Mouse (Mus musculus): ENCODE data around the gene Myh15. TPM values are rescaled to one million over a fixed set of nuclear protein-coding genes. Genes with fewer than 3 reads are reported as not detected.
"Not testable (repeated sequence)": the region's sequence is repeated elsewhere in the genome, so short reads cannot be mapped to it uniquely, and the experiment has no call there.

The Myh15 gene
- polyA plus RNA-seq, 1 experiment from 2014 or later = 0.05 TPM

DNA sequence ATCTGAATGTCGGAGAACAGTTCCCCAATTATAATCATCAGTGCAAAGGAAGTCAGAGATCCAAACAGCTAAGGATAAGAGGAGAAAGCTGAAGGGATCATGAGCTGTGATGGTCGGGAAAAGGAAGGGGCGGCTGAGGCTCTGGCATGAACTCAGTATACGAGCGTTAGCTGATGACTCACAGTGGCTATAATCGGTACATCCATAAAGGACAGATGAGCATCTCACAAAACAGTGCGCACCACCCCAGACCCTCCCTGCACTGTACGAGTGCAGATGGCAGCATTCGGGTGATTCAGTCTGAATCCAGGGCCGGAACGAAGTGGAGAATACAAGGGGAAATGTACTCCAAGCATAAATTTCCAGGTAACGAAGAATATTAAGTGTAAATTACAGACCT, 110.0 kb downstream of the Myh15 start:
- 93% methylated on average over 12 of the region's 12 CpGs for WGBS

DNA sequence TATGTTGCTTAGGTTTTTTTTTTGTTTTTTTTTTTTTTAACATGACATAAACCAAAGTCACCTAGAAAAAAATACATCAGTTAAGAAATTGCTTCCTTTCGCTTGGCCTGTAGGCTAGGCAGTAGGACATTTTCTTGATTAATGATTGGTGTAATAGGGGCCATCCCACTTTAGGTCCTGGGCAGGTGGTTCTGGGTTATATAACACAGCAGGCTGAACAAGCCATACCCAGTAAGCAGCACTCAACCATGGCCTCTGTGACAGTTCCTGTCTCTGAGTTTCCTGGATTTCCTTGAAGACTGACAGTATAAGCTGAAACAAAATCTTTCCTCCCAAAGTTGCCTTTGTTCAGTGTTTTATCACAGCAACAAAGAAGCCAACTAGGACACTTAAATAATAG, 117.8 kb downstream of the Myh15 start:
- Histone ChIP-seq H3K36me3 (replicated peaks) (no peaks in the 10 kb centered on the region), H3K9me3 (0 out of 2 replicates have a peak, but pooled peaks cover 1% of the 10 kb centered on the region), H3K4me1 (no peaks in the 10 kb centered on the region), H3K27ac (replicated peaks) (no peak overlapping the region), H3K4me3 (no peak overlapping the region), H3K27me3 (replicated peaks; ENCODE audit: low read depth, poor library complexity, severe bottlenecking) (no peaks in the 10 kb centered on the region)
- DNase-seq (ENCODE audit: low spot score) = no peak
- 90% methylated on average over 1 of the region's 1 CpGs for WGBS

More for the DNA sequence above, 110.0 kb downstream of the Myh15 start:
- H3K27ac ChIP-seq (replicated peaks) = no peak overlapping the region
- H3K27me3 ChIP-seq (replicated peaks; ENCODE audit: low read depth, poor library complexity, severe bottlenecking) = no peaks in the 10 kb centered on the region
- no peaks in the 10 kb centered on the region for H3K9me3 ChIP-seq
- no peak overlapping the region for H3K4me3 ChIP-seq
- H3K4me1 ChIP-seq = no peaks in the 10 kb centered on the region
- no peaks in the 10 kb centered on the region for H3K36me3 ChIP-seq (replicated peaks)
- DNase-seq (ENCODE audit: low spot score) = no peak

DNA sequence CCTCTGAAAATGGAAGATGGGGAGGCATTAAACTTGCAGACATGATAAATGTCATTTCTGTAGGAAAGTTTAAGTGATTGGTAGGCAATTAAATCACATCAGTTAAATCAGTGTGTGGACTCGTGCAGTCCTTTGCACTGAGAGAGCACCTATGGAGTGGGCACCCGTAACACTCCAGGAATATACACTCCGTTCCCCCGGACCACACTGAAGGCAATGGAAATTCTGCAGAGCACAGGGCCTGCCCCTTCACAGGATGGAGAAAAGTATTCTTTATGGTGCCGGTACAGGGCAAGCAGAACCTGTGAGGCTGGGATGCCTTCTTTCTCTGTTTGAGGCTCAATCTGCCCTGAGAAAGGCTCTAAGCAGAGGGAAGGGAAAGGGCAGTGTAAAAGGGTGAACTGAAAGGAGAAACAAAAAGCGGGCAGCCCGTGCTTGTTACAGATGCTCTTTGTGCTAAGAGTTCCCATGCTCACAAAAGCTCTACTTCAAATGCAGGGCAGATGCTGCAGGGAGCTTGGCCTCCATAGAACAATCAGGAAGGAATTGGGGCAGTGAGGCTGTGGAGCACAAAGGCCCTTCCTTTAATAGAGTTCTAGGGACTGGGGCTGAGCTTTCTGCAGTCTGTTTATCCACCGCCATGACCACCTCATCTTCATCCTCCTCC, 118.6 kb downstream of the Myh15 start:
- Histone ChIP-seq H3K36me3 (replicated peaks) (no peaks in the 10 kb centered on the region), H3K4me3 (no peak overlapping the region), H3K27me3 (replicated peaks; ENCODE audit: low read depth, poor library complexity, severe bottlenecking) (no peaks in the 10 kb centered on the region), H3K27ac (replicated peaks) (no peak overlapping the region), H3K4me1 (no peaks in the 10 kb centered on the region), H3K9me3 (0 out of 2 replicates have a peak, but pooled peaks cover 1% of the 10 kb centered on the region)
- 76% methylated on average over 8 of the region's 8 CpGs for WGBS
- DNase-seq (ENCODE audit: low spot score) = no peak

DNA sequence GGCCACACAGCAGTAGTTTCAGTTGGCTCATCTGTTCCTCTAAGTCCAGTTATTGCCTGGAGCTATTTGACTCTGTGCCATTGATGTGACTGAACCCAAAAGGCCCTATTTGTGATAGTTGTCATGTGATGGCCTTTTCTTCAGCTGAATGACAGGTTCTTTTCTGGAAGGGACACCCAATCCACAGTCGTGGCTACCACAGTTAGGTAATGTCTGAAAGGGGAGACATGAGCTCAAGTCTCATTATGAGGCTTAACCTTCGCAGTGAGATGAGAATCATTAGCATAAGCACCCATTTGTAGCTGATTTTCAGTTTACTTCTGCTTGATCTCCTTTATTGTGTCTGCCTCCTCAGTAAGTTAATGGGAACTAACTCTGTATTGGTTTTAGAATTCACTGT, 136.2 kb downstream of the Myh15 start:
- Histone ChIP-seq H3K36me3 (replicated peaks) (no peaks in the 10 kb centered on the region), H3K9me3 (no peaks in the 10 kb centered on the region), H3K27ac (replicated peaks) (no peak overlapping the region), H3K4me3 (no peak overlapping the region), H3K27me3 (replicated peaks; ENCODE audit: low read depth, poor library complexity, severe bottlenecking) (no peaks in the 10 kb centered on the region), H3K4me1 (0 out of 2 replicates have a peak, but pooled peaks cover 6% of the 10 kb centered on the region)
- no peak for DNase-seq (ENCODE audit: low spot score)
- 52% methylated on average over 2 of the region's 2 CpGs for WGBS

DNA sequence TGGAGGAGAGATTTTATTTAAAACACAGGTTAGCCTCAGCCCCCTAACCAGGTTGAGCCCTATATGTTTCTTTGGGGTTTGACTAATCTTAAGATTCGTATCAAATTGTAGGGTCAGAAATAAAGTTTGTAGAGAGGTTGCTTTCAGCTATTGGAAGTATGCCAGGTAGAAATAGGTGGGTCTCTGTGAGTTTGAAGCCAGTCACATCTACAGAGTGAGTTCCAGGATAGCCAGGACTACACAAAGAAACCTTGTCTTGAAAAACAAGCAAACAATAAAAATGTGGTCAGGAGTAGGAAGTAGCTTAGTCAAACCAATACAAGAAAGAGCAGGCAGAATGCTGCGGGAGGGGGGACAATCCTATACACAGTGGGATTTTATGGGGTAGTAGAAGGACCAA, 136.7 kb downstream of the Myh15 start:
- H3K27me3 ChIP-seq (replicated peaks; ENCODE audit: low read depth, poor library complexity, severe bottlenecking) = no peaks in the 10 kb centered on the region
- WGBS = 92% methylated on average over 2 of the region's 2 CpGs
- H3K4me3 ChIP-seq = no peak overlapping the region
- H3K27ac ChIP-seq (replicated peaks) = no peak overlapping the region
- no peak for DNase-seq (ENCODE audit: low spot score)
- no peaks in the 10 kb centered on the region for H3K9me3 ChIP-seq
- H3K36me3 ChIP-seq (replicated peaks) = no peaks in the 10 kb centered on the region
- 0 out of 2 replicates have a peak, but pooled peaks cover 6% of the 10 kb centered on the region for H3K4me1 ChIP-seq

GRCm38 (mm10) chr16:49196290-49196689, 139.0 kb downstream of the Myh15 start:
- H3K4me1 ChIP-seq = 0 out of 2 replicates have a peak, but pooled peaks cover 6% of the 10 kb centered on the region
- no peak overlapping the region for H3K4me3 ChIP-seq
- H3K36me3 ChIP-seq (replicated peaks) = no peaks in the 10 kb centered on the region
- no peaks in the 10 kb centered on the region for H3K9me3 ChIP-seq
- H3K27ac ChIP-seq (replicated peaks) = no peak overlapping the region
- DNase-seq (ENCODE audit: low spot score) = no peak
- H3K27me3 ChIP-seq (replicated peaks; ENCODE audit: low read depth, poor library complexity, severe bottlenecking) = no peaks in the 10 kb centered on the region
- 43% methylated on average over 3 of the region's 3 CpGs for WGBS

GRCm38 (mm10) chr16:49197951-49198350, 140.7 kb downstream of the Myh15 start:
- DNase-seq (ENCODE audit: low spot score) = no peak
- no peaks in the 10 kb centered on the region for H3K9me3 ChIP-seq
- no peak overlapping the region for H3K27ac ChIP-seq (replicated peaks)
- H3K4me1 ChIP-seq = 0 out of 2 replicates have a peak, but pooled peaks cover 6% of the 10 kb centered on the region
- H3K36me3 ChIP-seq (replicated peaks) = no peaks in the 10 kb centered on the region
- no peak overlapping the region for H3K4me3 ChIP-seq
- no peaks in the 10 kb centered on the region for H3K27me3 ChIP-seq (replicated peaks; ENCODE audit: low read depth, poor library complexity, severe bottlenecking)
- WGBS = 70% methylated on average over 3 of the region's 3 CpGs

- H3K27me3 ChIP-seq (replicated peaks; ENCODE audit: low read depth, poor library complexity, severe bottlenecking) = no peaks in the 10 kb centered on the region
- H3K27ac ChIP-seq (replicated peaks) = no peak overlapping the region
- DNase-seq (ENCODE audit: low spot score) = no peak
- H3K4me3 ChIP-seq = no peak overlapping the region
- WGBS = 80% methylated on average over 8 of the region's 8 CpGs
- peaks cover 3% of the 10 kb centered on the region; the same call in 1 of the 2 replicates for H3K9me3 ChIP-seq
- no peaks in the 10 kb centered on the region for H3K36me3 ChIP-seq (replicated peaks)
- H3K4me1 ChIP-seq = no peaks in the 10 kb centered on the region
Observed at GRCm38 (mm10) chr16:49223733-49224132, 166.4 kb downstream of the Myh15 start.

DNA sequence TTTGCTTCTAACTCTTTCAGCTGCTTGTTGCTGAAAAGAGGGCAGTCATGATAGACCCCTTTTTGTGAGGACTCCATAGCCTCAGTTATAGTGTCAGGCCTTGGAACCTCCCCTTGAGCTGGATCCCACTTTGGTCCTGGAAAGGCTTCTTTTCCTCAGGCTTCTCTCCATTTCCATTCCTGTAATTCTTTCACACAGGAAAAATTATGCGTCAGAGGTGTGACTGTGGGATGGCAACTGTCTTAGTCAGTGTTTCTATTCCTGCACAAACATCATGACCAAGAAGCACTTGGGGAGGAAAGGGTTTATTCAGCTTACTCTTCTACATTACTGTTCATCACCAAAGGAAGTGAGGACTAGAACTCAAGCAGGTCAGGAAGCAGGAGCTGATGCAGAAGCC, 186.2 kb downstream of the Myh15 start:
- not testable (repeated sequence) for H3K9me3 ChIP-seq; H3K4me1 ChIP-seq; H3K27me3 ChIP-seq (replicated peaks; ENCODE audit: low read depth, poor library complexity, severe bottlenecking); H3K27ac ChIP-seq (replicated peaks); H3K4me3 ChIP-seq; DNase-seq (ENCODE audit: low spot score); H3K36me3 ChIP-seq (replicated peaks)
- WGBS = 92% methylated on average over 1 of the region's 1 CpGs

Other genes starting within 250 kb of the Myh15 start
- not detected in 2 replicates for gene Retnlb, start 240.6 kb upstream of the Myh15 start, polyA plus RNA-seq (2016; fragmentation: Nextera tagmentation; extraction: Ambion mirVana)
- gene Retnla, start 214.9 kb upstream of the Myh15 start, polyA plus RNA-seq (2016; fragmentation: Nextera tagmentation; extraction: Ambion mirVana) = not detected in 2 replicates
- not detected in 2 replicates for gene Retnlg, start 184.9 kb upstream of the Myh15 start, polyA plus RNA-seq (2016; fragmentation: Nextera tagmentation; extraction: Ambion mirVana)
- gene Dzip3, start 63.3 kb upstream of the Myh15 start, polyA plus RNA-seq (2016; fragmentation: Nextera tagmentation; extraction: Ambion mirVana) = 30.8 and 35.6 TPM in 2 replicates
- 46.1 and 46.8 TPM in 2 replicates for gene Cip2a, start 63.3 kb upstream of the Myh15 start, polyA plus RNA-seq (2016; fragmentation: Nextera tagmentation; extraction: Ambion mirVana)

All from embryonic facial prominence, embryonic 10.5 days (tissue).